Mouse (Mus musculus) adrenal gland, postnatal 4 days (tissue): ENCODE measurements around the gene Kcnc1. TPM values are rescaled to one million over a fixed set of nuclear protein-coding genes. Genes with fewer than 3 reads are reported as not detected.

Source experiments
- DNase-seq, 2 experiments: peaks; one replicate each; pipeline ENCODE4 v3.0.0; 2021 to 2022; ENCODE audit warnings: low spot score in 2 of 2, mixed read lengths in 2 of 2
- long read RNA-seq, 2 experiments: library from polyadenylated mRNA; stranded (forward); transcript quantifications; one replicate each; pipeline ENCODE4 v2.0.0; 2021
- total RNA-seq, 2 experiments: library from RNA; stranded (reverse); gene quantifications; 2 replicates each; pipeline ENCODE4 v1.2.3; 2021

Gene Kcnc1
- 1 to 10 TPM; 1.0 to 3.0 TPM for total RNA-seq
- long read RNA-seq, experiment 1, partial matches to known transcripts: 0 of 1 reads
- long read RNA-seq, experiment 1, other reads (novel, unspliced or antisense): 1 of 1 reads
- long read RNA-seq, experiment 2: 0 reads

- DNase-seq: peak; percentile 64 to 77
Observed at GRCm38 (mm10) chr7:46396231-46396927, at the start of gene Kcnc1. Gene Kcnc1 (plus strand): TSS chr7:46396497.

- no peak for DNase-seq
Observed at GRCm38 (mm10) chr7:46347692-46348091, 48.6 kb upstream of the Kcnc1 start.

- DNase-seq: no peak
Observed at GRCm38 (mm10) chr7:46348813-46349212, 47.5 kb upstream of the Kcnc1 start.

GRCm38 (mm10) chr7:46350119-46350702, 46.1 kb upstream of the Kcnc1 start:
- DNase-seq: no peak

GRCm38 (mm10) chr7:46352748-46353147, 43.5 kb upstream of the Kcnc1 start:
- DNase-seq: no peak

- no peak for DNase-seq
Observed at GRCm38 (mm10) chr7:46353216-46353615, 43.1 kb upstream of the Kcnc1 start.

GRCm38 (mm10) chr7:46353875-46354274, 42.4 kb upstream of the Kcnc1 start:
- no peak for DNase-seq

GRCm38 (mm10) chr7:46361776-46362175, 34.5 kb upstream of the Kcnc1 start:
- DNase-seq: no peak

- DNase-seq: no peak
Observed at GRCm38 (mm10) chr7:46364154-46364553, 32.1 kb upstream of the Kcnc1 start.

GRCm38 (mm10) chr7:46365810-46366209, 30.5 kb upstream of the Kcnc1 start:
- DNase-seq: no peak

GRCm38 (mm10) chr7:46371104-46371503, 25.2 kb upstream of the Kcnc1 start:
- DNase-seq: no peak

- DNase-seq: no peak
Observed at GRCm38 (mm10) chr7:46376172-46377007, 19.9 kb upstream of the Kcnc1 start, which contains the start of gene Myod1. Gene Myod1 (plus strand): TSS chr7:46376474.

GRCm38 (mm10) chr7:46377008-46377346, 19.3 kb upstream of the Kcnc1 start:
- no peak for DNase-seq

GRCm38 (mm10) chr7:46378123-46378522, 18.2 kb upstream of the Kcnc1 start:
- DNase-seq: no peak

- DNase-seq: peak in 1 of 2 experiments; percentile 38
Observed at GRCm38 (mm10) chr7:46378983-46379382, 17.3 kb upstream of the Kcnc1 start.

- no peak for DNase-seq
Observed at GRCm38 (mm10) chr7:46380625-46381024, 15.7 kb upstream of the Kcnc1 start.

- no peak for DNase-seq
Observed at GRCm38 (mm10) chr7:46387430-46387829, 8.9 kb upstream of the Kcnc1 start.

- DNase-seq: no peak
Observed at GRCm38 (mm10) chr7:46389456-46390085, 6.7 kb upstream of the Kcnc1 start.

- DNase-seq: no peak
Observed at GRCm38 (mm10) chr7:46390226-46390625, 6.1 kb upstream of the Kcnc1 start.

- DNase-seq: no peak
Observed at GRCm38 (mm10) chr7:46391701-46392100, 4.6 kb upstream of the Kcnc1 start.

- peak; percentile 41 to 63 for DNase-seq
Observed at GRCm38 (mm10) chr7:46393116-46393515, 3.2 kb upstream of the Kcnc1 start.
